Mouse (Mus musculus) MEL (cell line): Measurements from ENCODE around the gene Mrrf.

ENCODE experiments used
- CHD2 ChIP-seq: IDR thresholded peaks from 2 replicates; pipeline ENCODE4 v1.6.1; 2011; ENCODE audit warnings: low read length, improper control_type of control experiment
- CTCF ChIP-seq, 3 experiments: IDR thresholded peaks in 2 of 3; conservative IDR thresholded peaks in 1 of 3; 2 replicates each; pipeline ENCODE4 v1.5.1; 2011 to 2012; ENCODE audit warnings: low read length in 3 of 3, low read depth in 2 of 3, mild to moderate bottlenecking in 2 of 3, improper control_type of control experiment in 1 of 3, inconsistent platforms in 1 of 3, mixed read lengths in 1 of 3, moderate library complexity in 1 of 3; ENCODE audit not compliant: control insufficient read depth in 1 of 3, insufficient read depth in 1 of 3, poor library complexity in 1 of 3, severe bottlenecking in 1 of 3
- E2F4 ChIP-seq: IDR thresholded peaks from 2 replicates; pipeline ENCODE4 v1.6.1; 2011; ENCODE audit warnings: low read depth, low read length, improper control_type of control experiment, borderline replicate concordance
- ETS1 ChIP-seq: IDR thresholded peaks from 2 replicates; pipeline ENCODE4 v1.6.1; 2012; ENCODE audit warnings: low read depth, mild to moderate bottlenecking, inconsistent platforms, low read length, improper control_type of control experiment, moderate library complexity
- GATA1 ChIP-seq: IDR thresholded peaks from 2 replicates; pipeline ENCODE4 v1.6.1; 2011; ENCODE audit warnings: low read depth, low read length, improper control_type of control experiment
- HCFC1 ChIP-seq: IDR thresholded peaks from 2 replicates; pipeline ENCODE4 v1.6.1; 2012; ENCODE audit warnings: low read depth, mild to moderate bottlenecking, inconsistent platforms, low read length, improper control_type of control experiment, moderate library complexity
- NELFE ChIP-seq: IDR thresholded peaks from 2 replicates; pipeline ENCODE4 v1.6.1; 2011; ENCODE audit warnings: low read depth, low read length, improper control_type of control experiment
- POLR2A ChIP-seq, 2 experiments: IDR thresholded peaks; 2 replicates each; pipeline ENCODE4 v1.6.1; 2011 to 2012; ENCODE audit warnings: low read length in 2 of 2, mild to moderate bottlenecking in 2 of 2, control low read depth in 1 of 2, improper control_type of control experiment in 1 of 2, low read depth in 1 of 2, moderate library complexity in 1 of 2; ENCODE audit not compliant: control insufficient read depth in 1 of 2, insufficient read depth in 1 of 2, poor library complexity in 1 of 2
- SIN3A ChIP-seq: IDR thresholded peaks from 2 replicates; pipeline ENCODE4 v1.6.1; 2012; ENCODE audit warnings: low read length, improper control_type of control experiment, inconsistent platforms
- USF1 ChIP-seq: IDR thresholded peaks from 2 replicates; pipeline ENCODE4 v1.6.1; 2014; ENCODE audit warnings: low read depth, mild to moderate bottlenecking, inconsistent platforms, low read length, improper control_type of control experiment, moderate library complexity
- ZKSCAN1 ChIP-seq: IDR thresholded peaks from 2 replicates; pipeline ENCODE4 v1.6.1; 2012; ENCODE audit warnings: low read depth, mild to moderate bottlenecking, inconsistent platforms, low read length, improper control_type of control experiment, moderate library complexity
- ZNF384 ChIP-seq: IDR thresholded peaks from 2 replicates; pipeline ENCODE4 v1.6.1; 2012; ENCODE audit warnings: low read depth, mild to moderate bottlenecking, inconsistent platforms, low read length, improper control_type of control experiment

DNA sequence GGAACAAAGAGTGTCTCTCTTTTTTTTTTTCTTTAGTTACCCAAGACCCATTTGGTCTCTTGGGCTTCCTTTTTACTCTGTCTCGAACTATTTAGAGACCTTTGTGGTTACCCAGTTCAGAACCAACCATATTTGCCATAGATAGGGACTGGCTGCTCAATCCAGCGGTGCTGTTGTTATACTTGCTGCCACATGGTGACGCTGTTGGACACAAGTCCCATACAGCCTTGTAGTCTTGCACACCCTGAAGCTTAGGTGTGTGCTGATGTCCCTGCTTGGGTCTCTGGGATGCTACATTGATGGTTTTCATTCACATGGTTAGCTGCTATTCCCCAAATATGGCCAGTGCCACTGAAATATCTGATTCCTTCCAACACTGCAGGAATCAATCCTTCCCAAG is 102.3 kb downstream of the Mrrf start:
- no peak for TF ChIP-seq GATA1
- peak in 2 of 3 experiments; percentile 10 to 24; a peak in 1 of 6 replicates for TF ChIP-seq CTCF (IDR thresholded peaks at IDR 0.05 in 2 of 3, conservative IDR thresholded peaks at IDR 0.05 in 1 of 3; ENCODE audit: control insufficient read depth in 1 of 3, insufficient read depth in 1 of 3, low read depth in 2 of 3, low read length in 3 of 3, poor library complexity in 1 of 3, severe bottlenecking in 1 of 3)
- no peak for TF ChIP-seq POLR2A (IDR thresholded peaks at IDR 0.05; ENCODE audit: control insufficient read depth in 1 of 2, insufficient read depth in 1 of 2, low read depth in 1 of 2, low read length in 2 of 2, poor library complexity in 1 of 2)
- TF ChIP-seq E2F4: no peak
- no peak for TF ChIP-seq NELFE
- TF ChIP-seq HCFC1: no peak
- TF ChIP-seq ZKSCAN1: no peak
- no peak for TF ChIP-seq ETS1
- no peak for TF ChIP-seq ZNF384
- TF ChIP-seq SIN3A: no peak
- TF ChIP-seq USF1: no peak
- TF ChIP-seq CHD2: no peak
